Mouse (Mus musculus) CH12.LX (cell line): Measurements from ENCODE around the gene Ubash3b. TPM values are rescaled to one million over a fixed set of nuclear protein-coding genes. Genes with fewer than 3 reads are reported as not detected.

Experiments used
- DNase-seq: peaks from one replicate; pipeline ENCODE4 v3.0.0-alpha.2; 2013; ENCODE audit errors: extremely low read depth
- H3K27ac ChIP-seq: 2 replicates; pipeline ENCODE4 v1.5.1; 2012; ENCODE audit warnings: low read depth, mild to moderate bottlenecking, control low read depth, moderate library complexity; ENCODE audit not compliant: insufficient read depth
- H3K27me3 ChIP-seq: replicated peaks from 2 replicates; pipeline ENCODE3; 2012; ENCODE audit warnings: inconsistent platforms
- H3K36me3 ChIP-seq, 2 experiments: replicated peaks in 1 of 2; 2 replicates each; pipeline versions ENCODE3 to v1.6.1; 2012; ENCODE audit warnings: inconsistent platforms in 1 of 2, low read length in 1 of 2, mild to moderate bottlenecking in 1 of 2, mixed read lengths in 1 of 2, moderate library complexity in 1 of 2; ENCODE audit not compliant: control insufficient read depth in 1 of 2, insufficient read depth in 1 of 2
- H3K4me1 ChIP-seq, 2 experiments: 2 replicates each; pipeline ENCODE4 v1.6.1; 2012; ENCODE audit warnings: inconsistent platforms in 1 of 2, moderate library complexity in 1 of 2; ENCODE audit not compliant: insufficient read depth in 2 of 2, control insufficient read depth in 1 of 2
- H3K4me2 ChIP-seq: 2 replicates; pipeline ENCODE4 v1.6.1; 2012; ENCODE audit warnings: low read depth, mild to moderate bottlenecking, control low read depth; ENCODE audit not compliant: poor library complexity, insufficient read depth, severe bottlenecking
- H3K4me3 ChIP-seq, 3 experiments: fragments of 150-350 bp in 1 of 3; sonication (generic) in 1 of 3; replicated peaks in 1 of 3; 2 replicates each; pipeline versions ENCODE3 to v1.5.1; 2011 to 2012; ENCODE audit warnings: low read depth in 2 of 3, low read length in 2 of 3, mild to moderate bottlenecking in 2 of 3, moderate library complexity in 2 of 3, control low read depth in 1 of 3, improper control_type of control experiment in 1 of 3, inconsistent platforms in 1 of 3, mixed read lengths in 1 of 3; ENCODE audit not compliant: poor library complexity in 1 of 3
- H3K79me2 ChIP-seq: replicated peaks from 2 replicates; pipeline ENCODE4 v1.6.1; 2012; ENCODE audit warnings: mild to moderate bottlenecking, moderate library complexity; ENCODE audit not compliant: control insufficient read depth, poor library complexity, insufficient read depth, severe bottlenecking; ENCODE audit errors: extremely low read depth
- H3K9ac ChIP-seq: 2 replicates; pipeline ENCODE4 v1.6.1; 2012; ENCODE audit warnings: low read depth, mild to moderate bottlenecking, control low read depth, moderate library complexity; ENCODE audit not compliant: insufficient read depth
- H3K9me3 ChIP-seq: replicated peaks from 2 replicates; pipeline ENCODE3; 2012; ENCODE audit warnings: low read length, inconsistent platforms, mixed read lengths
- BHLHE40 ChIP-seq: IDR thresholded peaks from 2 replicates; pipeline ENCODE4 v1.6.1; 2011; ENCODE audit warnings: mild to moderate bottlenecking, low read depth, low read length, improper control_type of control experiment
- CHD1 ChIP-seq: IDR thresholded peaks from 2 replicates; pipeline ENCODE4 v1.6.1; 2012; ENCODE audit warnings: low read depth, low read length, improper control_type of control experiment, inconsistent platforms
- CHD2 ChIP-seq: IDR thresholded peaks from 2 replicates; pipeline ENCODE4 v1.6.1; 2011; ENCODE audit warnings: low read length, improper control_type of control experiment
- CTCF ChIP-seq, 2 experiments: IDR thresholded peaks in 1 of 2; conservative IDR thresholded peaks in 1 of 2; 2 replicates each; pipeline ENCODE4 v1.5.1; 2011 to 2012; ENCODE audit warnings: low read depth in 2 of 2, low read length in 2 of 2, improper control_type of control experiment in 1 of 2, inconsistent platforms in 1 of 2, mild to moderate bottlenecking in 1 of 2, moderate library complexity in 1 of 2
- E2F4 ChIP-seq: IDR thresholded peaks from 2 replicates; pipeline ENCODE4 v1.6.1; 2011; ENCODE audit warnings: low read depth, low read length, improper control_type of control experiment; ENCODE audit not compliant: insufficient replicate concordance
- ELF1 ChIP-seq: IDR thresholded peaks from 2 replicates; pipeline ENCODE4 v1.6.1; 2014; ENCODE audit warnings: low read depth, mild to moderate bottlenecking, inconsistent platforms, low read length, improper control_type of control experiment
- EP300 ChIP-seq: IDR thresholded peaks from 2 replicates; pipeline ENCODE4 v1.6.1; 2011; ENCODE audit warnings: low read length, improper control_type of control experiment
- HCFC1 ChIP-seq: IDR thresholded peaks from 2 replicates; pipeline ENCODE4 v1.6.1; 2012; ENCODE audit warnings: low read depth, mild to moderate bottlenecking, inconsistent platforms, low read length, improper control_type of control experiment
- IRF4 ChIP-seq: IDR thresholded peaks from 2 replicates; pipeline ENCODE4 v1.6.1; 2014; ENCODE audit warnings: low read depth, mild to moderate bottlenecking, inconsistent platforms, low read length, improper control_type of control experiment
- JUN ChIP-seq: IDR thresholded peaks from 2 replicates; pipeline ENCODE4 v1.6.1; 2011; ENCODE audit warnings: low read depth, mild to moderate bottlenecking, low read length, improper control_type of control experiment, moderate library complexity; ENCODE audit not compliant: insufficient read depth
- JUND ChIP-seq: conservative IDR thresholded peaks from 2 replicates; pipeline ENCODE4 v1.6.1; 2011; ENCODE audit warnings: low read depth, low read length, improper control_type of control experiment
- KAT2A ChIP-seq: IDR thresholded peaks from 2 replicates; pipeline ENCODE4 v1.6.1; 2012; ENCODE audit warnings: low read length, improper control_type of control experiment, inconsistent platforms; ENCODE audit not compliant: insufficient replicate concordance
- MEF2A ChIP-seq: IDR thresholded peaks from 2 replicates; pipeline ENCODE4 v1.6.1; 2014; ENCODE audit warnings: low read depth, mild to moderate bottlenecking, inconsistent platforms, low read length, improper control_type of control experiment, borderline replicate concordance
- MXI1 ChIP-seq: IDR thresholded peaks from 2 replicates; pipeline ENCODE4 v1.6.1; 2011; ENCODE audit warnings: mild to moderate bottlenecking, low read depth, low read length, improper control_type of control experiment
- NELFE ChIP-seq: IDR thresholded peaks from 2 replicates; pipeline ENCODE4 v1.6.1; 2011; ENCODE audit warnings: low read depth, low read length, improper control_type of control experiment
- PAX5 ChIP-seq: IDR thresholded peaks from 2 replicates; pipeline ENCODE4 v1.6.1; 2012; ENCODE audit warnings: low read length, inconsistent platforms, mixed read lengths
- POLR2A ChIP-seq: IDR thresholded peaks from 2 replicates; pipeline ENCODE4 v1.6.1; 2011; ENCODE audit warnings: low read depth, mild to moderate bottlenecking, improper control_type of control experiment, low read length
- POLR2AphosphoS2 ChIP-seq: IDR thresholded peaks from 2 replicates; pipeline ENCODE4 v1.6.1; 2011; ENCODE audit warnings: low read depth, low read length, improper control_type of control experiment
- RAD21 ChIP-seq: IDR thresholded peaks from 2 replicates; pipeline ENCODE4 v1.6.1; 2011; ENCODE audit warnings: low read depth, mild to moderate bottlenecking, low read length, improper control_type of control experiment, moderate library complexity
- RCOR1 ChIP-seq: conservative IDR thresholded peaks from 2 replicates; pipeline ENCODE4 v1.6.1; 2012; ENCODE audit warnings: low read depth, mild to moderate bottlenecking, inconsistent platforms, low read length, improper control_type of control experiment
- SIN3A ChIP-seq: IDR thresholded peaks from 2 replicates; pipeline ENCODE4 v1.6.1; 2012; ENCODE audit warnings: low read length, improper control_type of control experiment, inconsistent platforms
- SMC3 ChIP-seq: IDR thresholded peaks from 2 replicates; pipeline ENCODE4 v1.6.1; 2011; ENCODE audit warnings: low read depth, low read length, improper control_type of control experiment
- ZKSCAN1 ChIP-seq: IDR thresholded peaks from 2 replicates; pipeline ENCODE4 v1.6.1; 2012; ENCODE audit warnings: low read depth, inconsistent platforms, low read length, improper control_type of control experiment, borderline replicate concordance
- ZMIZ1 ChIP-seq: IDR thresholded peaks from 2 replicates; pipeline ENCODE4 v1.6.1; 2012; ENCODE audit warnings: low read depth, mild to moderate bottlenecking, inconsistent platforms, low read length, improper control_type of control experiment
- ZNF384 ChIP-seq: IDR thresholded peaks from 2 replicates; pipeline ENCODE4 v1.6.1; 2012; ENCODE audit warnings: low read depth, low read length, improper control_type of control experiment, inconsistent platforms
- dilution Hi-C: fragments of 300-500 bp; cut with MboI; formaldehyde crosslinking; loops from 2 replicates; pipeline ENCODE4 v1.14.3; 2020; ENCODE audit warnings: low sequenced_read_pairs; ENCODE audit not compliant: extremely low pct_unique_long_range_greater_than_20kb, extremely low pct_ligation_motif_present
- in situ Hi-C: fragments of 300-500 bp; cut with MboI; formaldehyde crosslinking; loops from 3 replicates; pipeline ENCODE4 v1.14.3; 2019; ENCODE audit warnings: low sequenced_read_pairs, low pct_ligation_motif_present, low pct_unique_long_range_greater_than_20kb, mixed read lengths
- polyA plus RNA-seq: library from polyadenylated mRNA; unstranded; fragments of >175 nt; gene quantifications from 2 replicates; pipeline ENCODE4 v1.2.1, GENCODE M21; 2012; ENCODE audit warnings: low read depth; ENCODE audit not compliant: insufficient read length
- total RNA-seq, 2 experiments: library from RNA; depleted of rRNA; stranded (reverse); fragments of 300-350 nt in 1 of 2; fragments of >200 nt in 1 of 2; gene quantifications; 2 replicates each; pipeline ENCODE4 v1.2.3; 2012 to 2014

Gene Ubash3b
- total and polyA plus RNA-seq, 3 experiments: 2.8 to 4.6 (median 4.2) TPM

GRCm38 (mm10) chr9:41153050-41153449 lies 8.4 kb downstream of the Ubash3b start:
- in situ Hi-C loops: no loop called here

GRCm38 (mm10) chr9:41151491-41151890 lies 10.0 kb downstream of the Ubash3b start:
- Histone ChIP-seq H3K4me2 (no peak overlapping the region), H3K9ac (no peak overlapping the region), H3K79me2 (no peaks in the 10 kb centered on the region; the same call in 1 of the 2 replicates), H3K4me3 (no peak overlapping the region), H3K9me3 (no peaks in the 10 kb centered on the region), H3K27me3 (no peaks in the 10 kb centered on the region), H3K27ac (no peak overlapping the region), H3K4me1 (peaks cover 4 to 42% of the 10 kb centered on the region in 2 experiments; a peak in 2 of 4 replicates), H3K36me3 (peaks cover 0 to 7% of the 10 kb centered on the region in 2 experiments)
- in situ Hi-C loops: no loop called here
- dilution Hi-C loops: no loop called here
- TF ChIP-seq IRF4: no peak
- TF ChIP-seq HCFC1: no peak
- TF ChIP-seq SIN3A: no peak
- TF ChIP-seq POLR2AphosphoS2: no peak
- no peak for TF ChIP-seq POLR2A
- no peak for TF ChIP-seq JUN
- TF ChIP-seq JUND: no peak
- TF ChIP-seq PAX5: no peak
- TF ChIP-seq CHD2: no peak
- TF ChIP-seq SMC3: no peak
- no peak for TF ChIP-seq E2F4
- no peak for TF ChIP-seq BHLHE40
- TF ChIP-seq ZKSCAN1: no peak
- TF ChIP-seq KAT2A: no peak
- TF ChIP-seq RCOR1: no peak
- TF ChIP-seq ZMIZ1: no peak
- TF ChIP-seq CTCF (conservative IDR thresholded peaks at IDR 0.05 in 1 of 2, IDR thresholded peaks at IDR 0.05 in 1 of 2; ENCODE audit: low read depth in 2 of 2, low read length in 2 of 2): no peak
- TF ChIP-seq CHD1: no peak
- no peak for DNase-seq

More at GRCm38 (mm10) chr9:41153050-41153449, 8.4 kb downstream of the Ubash3b start:
- no peaks in the 10 kb centered on the region; the same call in 1 of the 2 replicates for H3K79me2 ChIP-seq
- no peaks in the 10 kb centered on the region for H3K27me3 ChIP-seq
- H3K4me2 ChIP-seq: no peak overlapping the region
- H3K4me1 ChIP-seq: peaks cover 4 to 48% of the 10 kb centered on the region in 2 experiments; a peak in 2 of 4 replicates
- H3K9ac ChIP-seq: no peak overlapping the region
- no peaks in the 10 kb centered on the region for H3K9me3 ChIP-seq
- dilution Hi-C loops: no loop called here
- H3K4me3 ChIP-seq: no peak overlapping the region
- no peak for DNase-seq
- H3K27ac ChIP-seq: no peak overlapping the region
- no peak for TF ChIP-seq KAT2A
- TF ChIP-seq POLR2A: no peak
- no peak for TF ChIP-seq CHD2
- TF ChIP-seq EP300: no peak
- no peak for TF ChIP-seq MEF2A
- TF ChIP-seq RAD21: no peak
- no peak for TF ChIP-seq ZMIZ1
- no peak for TF ChIP-seq CHD1
- no peak for TF ChIP-seq ZKSCAN1
- TF ChIP-seq JUN: no peak
- TF ChIP-seq POLR2AphosphoS2: no peak
- no peak for TF ChIP-seq NELFE
- no peak for TF ChIP-seq RCOR1
- no peak for TF ChIP-seq SIN3A
- TF ChIP-seq ELF1: no peak
- TF ChIP-seq MXI1: no peak
- no peak for TF ChIP-seq ZNF384
- no peak for TF ChIP-seq HCFC1
- peaks cover 0 to 4% of the 10 kb centered on the region in 2 experiments for H3K36me3 ChIP-seq
